Mouse (Mus musculus): ENCODE data around the gene Gm21887.
"Not testable (repeated sequence)": the region's sequence is repeated elsewhere in the genome, so short reads cannot be mapped to it uniquely, and the experiment has no call there.

The Gm21887 gene

GRCm38 (mm10) chrX:169998559-169999219 lies 10.8 kb upstream of the Gm21887 start:
- not testable (repeated sequence) for DNase-seq (ENCODE audit: low spot score)

- peak; percentile 73 for DNase-seq (ENCODE audit: low spot score)
Observed at GRCm38 (mm10) chrX:169999226-169999883, 10.1 kb upstream of the Gm21887 start.

GRCm38 (mm10) chrX:169999912-170000641 lies 9.4 kb upstream of the Gm21887 start:
- not testable (repeated sequence) for DNase-seq (ENCODE audit: low spot score)

GRCm38 (mm10) chrX:170000642-170001387 lies 8.6 kb upstream of the Gm21887 start:
- peak; percentile 33 for DNase-seq (ENCODE audit: low spot score)

GRCm38 (mm10) chrX:170001388-170001695 lies 8.1 kb upstream of the Gm21887 start:
- DNase-seq (ENCODE audit: low spot score): not testable (repeated sequence)

- peak; percentile 72 for DNase-seq (ENCODE audit: low spot score)
Observed at GRCm38 (mm10) chrX:170002510-170003197, 6.8 kb upstream of the Gm21887 start.

- DNase-seq (ENCODE audit: low spot score): not testable (repeated sequence)
Observed at GRCm38 (mm10) chrX:170003536-170003935, 5.9 kb upstream of the Gm21887 start.

GRCm38 (mm10) chrX:170004236-170004635 lies 5.2 kb upstream of the Gm21887 start:
- peak; percentile 29 for DNase-seq (ENCODE audit: low spot score)

- DNase-seq (ENCODE audit: low spot score): not testable (repeated sequence)
Observed at GRCm38 (mm10) chrX:170004793-170005192, 4.7 kb upstream of the Gm21887 start.

GRCm38 (mm10) chrX:170005194-170005593 lies 4.3 kb upstream of the Gm21887 start:
- DNase-seq (ENCODE audit: low spot score): peak; percentile 61

GRCm38 (mm10) chrX:170005695-170006297 lies 3.7 kb upstream of the Gm21887 start:
- DNase-seq (ENCODE audit: low spot score): not testable (repeated sequence)

GRCm38 (mm10) chrX:170006694-170007247 lies 2.7 kb upstream of the Gm21887 start:
- DNase-seq (ENCODE audit: low spot score): peak; percentile 19

- DNase-seq (ENCODE audit: low spot score): peak; percentile 28
Observed at GRCm38 (mm10) chrX:170007375-170008178, 1.9 kb upstream of the Gm21887 start.

GRCm38 (mm10) chrX:170008179-170008467 lies 1.3 kb upstream of the Gm21887 start:
- DNase-seq (ENCODE audit: low spot score): peak; percentile 27

- peak; percentile 75 for DNase-seq (ENCODE audit: low spot score)
Observed at GRCm38 (mm10) chrX:170008584-170008983, 875 bp upstream of the Gm21887 start.

- peak; percentile 100 for DNase-seq (ENCODE audit: low spot score)
Observed at GRCm38 (mm10) chrX:170009801-170010221, 352 bp downstream of the Gm21887 start.

GRCm38 (mm10) chrX:170010581-170011528 lies 1.4 kb downstream of the Gm21887 start:
- peak; percentile 90 for DNase-seq (ENCODE audit: low spot score)

GRCm38 (mm10) chrX:170011529-170011879 lies 2.0 kb downstream of the Gm21887 start:
- peak; percentile 22 for DNase-seq (ENCODE audit: low spot score)

GRCm38 (mm10) chrX:170013421-170013820 lies 4.0 kb downstream of the Gm21887 start:
- DNase-seq (ENCODE audit: low spot score): peak; percentile 28

Data from layer of hippocampus, adult 11-12 months (tissue).